ENCODE assay signal across 9 mouse cellular contexts in the genomic region with DNA sequence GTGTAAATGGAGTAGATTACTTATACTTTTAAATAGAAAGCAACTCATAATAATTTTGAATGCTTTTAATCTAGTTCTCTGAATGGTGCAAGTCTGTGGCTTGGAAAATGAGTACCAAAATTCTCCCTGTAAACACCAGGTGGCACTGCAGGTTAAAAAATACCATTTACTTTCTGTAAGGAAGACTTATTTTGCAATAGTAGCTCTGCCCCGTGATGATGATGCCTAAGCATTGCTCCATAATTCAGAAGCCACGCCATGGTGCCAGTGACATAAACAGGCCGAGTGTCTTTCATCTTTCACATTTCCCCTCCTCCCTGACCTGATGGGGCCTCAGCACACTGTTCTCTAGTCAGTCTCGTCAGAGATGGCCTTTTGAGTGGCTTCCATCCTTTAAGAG. TPM values are rescaled to one million over a fixed set of nuclear protein-coding genes. Genes with fewer than 3 reads are reported as not detected.
DNase-seq lines count a peak whose midpoint lies in the region; ATAC-seq and TF ChIP-seq lines count a peak whose summit lies in the region.
"Had no signal": no experiment of that assay in that cellular context is flagged by ENCODE, and none has a peak within 500 bp of the region (broad histone marks: within the 10 kb centered on the region; RNA-seq: fewer than 3 reads in every experiment).

No protein-coding gene starts in this region.

- H3K4me3 ChIP-seq in layer of hippocampus, adult 2 months, result no peak overlapping the region
- H3K4me3 ChIP-seq in heart, postnatal 0 days (ENCODE audit: low read depth, low read length), result no peak overlapping the region
- H3K4me3 ChIP-seq: megakaryocyte, embryonic 14.5 days had no signal

- H3K27me3 ChIP-seq in heart, postnatal 0 days (ENCODE audit: control insufficient read depth, insufficient read depth, low read length), result no peaks in the 10 kb centered on the region
- H3K27me3 ChIP-seq: megakaryocyte, embryonic 14.5 days had no signal

- peak; percentile 20 to 81 for DNase-seq in adrenal gland, adult (ENCODE audit: inconsistent age in 2 of 2, low spot score in 1 of 2)
- no peak for DNase-seq in adrenal gland, postnatal 25 days
- DNase-seq in layer of hippocampus, adult 2 months (ENCODE audit: low spot score in 2 of 2), result peak; percentile 32 to 44
- DNase-seq in layer of hippocampus, adult 9-11 months, result no peak
- DNase-seq in NIH3T3 (ENCODE audit: low read depth), result peak; percentile 73
- DNase-seq in heart, postnatal 0 days (ENCODE audit: low spot score), result peak; percentile 76
- peak; percentile 49 for DNase-seq in mesoderm, embryonic 11.5 days (ENCODE audit: low read depth, low spot score)

- H3K27ac ChIP-seq in layer of hippocampus, adult 2 months, result no peak overlapping the region
- no peak overlapping the region for H3K27ac ChIP-seq in heart, postnatal 0 days (ENCODE audit: low read depth)

- TF ChIP-seq EP300 in heart, postnatal 0 days (IDR thresholded peaks at IDR 0.05; ENCODE audit: low read depth), result no peak

- no peak overlapping the region for H3K9ac ChIP-seq in heart, postnatal 0 days (replicated peaks; ENCODE audit: low read depth, low read length)

- no peak overlapping the region for H3K4me2 ChIP-seq in heart, postnatal 0 days (ENCODE audit: low read depth, low read length)

- no peaks in the 10 kb centered on the region for H3K9me3 ChIP-seq in heart, postnatal 0 days (replicated peaks; ENCODE audit: control insufficient read depth, low read length)
- H3K9me3 ChIP-seq: megakaryocyte, embryonic 14.5 days had no signal

- H3K36me3 ChIP-seq in heart, postnatal 0 days (replicated peaks; ENCODE audit: control insufficient read depth, insufficient read depth, low read length), result peaks cover 44% of the 10 kb centered on the region

- 40% methylated on average over 4 of the region's 4 CpGs for whole genome bisulfite sequencing in heart, postnatal 0 days

- peaks cover 6% of the 10 kb centered on the region; the same call in 1 of the 2 replicates for H3K4me1 ChIP-seq in heart, postnatal 0 days (ENCODE audit: control insufficient read depth, insufficient read depth)

- no peak for ATAC-seq in heart, postnatal 0 days (ENCODE audit: insufficient read depth, low read depth)
- ATAC-seq in activated CD4-positive, CD25-positive, alpha-beta regulatory T cell, adult 4 months, result no peak

- TF ChIP-seq CTCF in layer of hippocampus, adult 2 months (conservative IDR thresholded peaks at IDR 0.05), result peak; percentile 82
- peak; percentile 62 for TF ChIP-seq CTCF in heart, postnatal 0 days (IDR thresholded peaks at IDR 0.05; ENCODE audit: low read depth)

RNA-seq across cellular contexts. Expression of gene Snx19, which starts 21.6 kb away (rescaled TPM):
- 29.1 and 36.3 TPM in 2 replicates for total RNA-seq in adrenal gland, postnatal 25 days (2021)
- 10 to 100 TPM; 51.9 to 52.5 TPM for total RNA-seq in layer of hippocampus, adult 2 months (2021)
- 19.9 and 20.8 TPM in 2 replicates for total RNA-seq in heart, postnatal 0 days (2014; rRNA removed; ENCODE audit: low replicate concordance)
- polyA plus RNA-seq in heart, postnatal 0 days (2015; fragmentation: Nextera tagmentation; extraction: Ambion mirVana), result 9.9 and 12.0 TPM in 2 replicates
- polyA plus RNA-seq in activated CD4-positive, CD25-positive, alpha-beta regulatory T cell, adult 4 months (2017; shearing (Covaris generic)), result 10 to 100 TPM; 11.7 to 13.9 TPM

Comparison
In these comparisons a context has a peak if more than half of its experiments do, and no peak if none do; other contexts are left out.
1. DNase-seq: peak in adrenal gland, adult (2 of 2), layer of hippocampus, adult 2 months (2 of 2), NIH3T3 (single experiment), heart, postnatal 0 days (single experiment) and mesoderm, embryonic 11.5 days (single experiment); none in adrenal gland, postnatal 25 days (single experiment) and layer of hippocampus, adult 9-11 months (single experiment).